Mouse (Mus musculus) monocyte, adult 59 days (primary cell): Measurements from ENCODE around the gene Higd1a. TPM values are rescaled to one million over a fixed set of nuclear protein-coding genes. Genes with fewer than 3 reads are reported as not detected.

Source experiments
- total RNA-seq, 2 experiments: library from RNA; stranded (reverse); gene quantifications; one replicate each; pipeline ENCODE4 v1.2.4; 2023

The Higd1a gene
- 10 to 100 TPM; 27.9 to 40.2 TPM for total RNA-seq

GRCm38 (mm10) chr9:121858153-121858488 lies at the start of gene Higd1a:
Gene Higd1a (minus strand): TSS chr9:121858362.

DNA sequence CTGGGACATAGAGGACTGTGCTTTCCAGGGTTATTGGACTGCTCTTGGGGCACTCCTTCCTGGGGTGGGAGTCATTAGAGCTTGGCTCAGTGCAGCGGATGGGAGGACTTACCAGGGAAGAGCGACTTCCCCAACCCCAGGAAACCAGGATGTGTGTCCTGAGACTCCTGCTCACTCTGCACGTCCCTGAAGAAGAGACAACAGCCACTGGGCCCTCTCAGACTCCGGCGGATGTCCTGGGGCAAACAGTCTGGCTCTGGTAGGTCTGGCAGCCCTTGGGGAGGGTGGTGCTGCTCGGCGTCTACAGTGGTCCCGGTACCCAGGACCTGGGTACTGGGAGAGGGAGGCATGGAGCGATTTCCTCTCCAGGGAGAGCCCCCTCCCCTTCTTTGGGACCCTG lies 40.1 kb upstream of the Higd1a start, which contains the start of gene Ackr2:
Gene Ackr2, plus strand, starts transcription at position 111 of the 400 bp plus-strand sequence.

GRCm38 (mm10) chr9:121838829-121839621 lies 19.1 kb downstream of the Higd1a start, which contains the start of gene Ccdc13:
Gene Ccdc13 (minus strand): TSS chr9:121839461.

Other genes with a start within 250 kb of the Higd1a start
- 1 to 10 TPM in 1 of 2 experiments, not detected in 1; 1.2 TPM for gene Lyzl4, start 216.3 kb downstream of the Higd1a start, total RNA-seq
- gene Vipr1, start 215.6 kb downstream of the Higd1a start, total RNA-seq = 1 to 10 TPM; 1.7 to 2.6 TPM
- 1 to 10 TPM; 9.0 to 9.2 TPM for gene Sec22c, start 152.9 kb downstream of the Higd1a start, total RNA-seq
- 10 to 100 TPM; 12.4 to 14.2 TPM for gene Ss18l2, start 148.0 kb downstream of the Higd1a start, total RNA-seq
- 100 to 1,000 TPM; 250 to 258 TPM for gene Nktr, start 139.2 kb downstream of the Higd1a start, total RNA-seq
- gene Zfp651, start 99.0 kb downstream of the Higd1a start, total RNA-seq = under 1 TPM; 0.24 to 0.58 TPM
- gene Klhl40, start 80.8 kb downstream of the Higd1a start, total RNA-seq = not detected
- not detected for gene Hhatl, start 65.9 kb downstream of the Higd1a start, total RNA-seq
- gene Ccdc13, start 18.9 kb downstream of the Higd1a start, total RNA-seq = not detected
- not detected for gene Ackr2, start 40.0 kb upstream of the Higd1a start, total RNA-seq
- gene Cyp8b1, start 57.9 kb upstream of the Higd1a start, total RNA-seq = not detected
- gene Fam198a, start 92.6 kb upstream of the Higd1a start, total RNA-seq = not detected
- 1 to 10 TPM in 1 of 2 experiments, under 1 TPM in 1; 0.73 to 1.8 TPM for gene Pomgnt2, start 138.7 kb upstream of the Higd1a start, total RNA-seq